Mouse (Mus musculus): Measurements from ENCODE around the gene Mapk3.
"Not testable (repeated sequence)": the region's sequence is repeated elsewhere in the genome, so short reads cannot be mapped to it uniquely, and the experiment has no call there.

The Mapk3 gene

GRCm38 (mm10) chr7:126759050-126759671 lies at the start of gene Mapk3:
Gene Mapk3 (plus strand): TSS chr7:126759601.
- DNase-seq (ENCODE audit: low spot score in 2 of 2) = peak; percentile 84 to 92

GRCm38 (mm10) chr7:126710266-126710665 lies 49.1 kb upstream of the Mapk3 start:
- no peak for DNase-seq (ENCODE audit: low spot score in 2 of 2)

GRCm38 (mm10) chr7:126711910-126712309 lies 47.5 kb upstream of the Mapk3 start:
- DNase-seq (ENCODE audit: low spot score in 2 of 2) = no peak

GRCm38 (mm10) chr7:126715679-126716078 lies 43.7 kb upstream of the Mapk3 start:
- DNase-seq (ENCODE audit: low spot score in 2 of 2) = no peak

GRCm38 (mm10) chr7:126717566-126717965 lies 41.8 kb upstream of the Mapk3 start:
- no peak for DNase-seq (ENCODE audit: low spot score in 2 of 2)

- DNase-seq (ENCODE audit: low spot score in 2 of 2) = no peak
These were observed 40.5 kb upstream of the Mapk3 start for GRCm38 (mm10) chr7:126718787-126719337.

- no peak for DNase-seq (ENCODE audit: low spot score in 2 of 2)
These were observed 37.8 kb upstream of the Mapk3 start for GRCm38 (mm10) chr7:126721635-126722034.

GRCm38 (mm10) chr7:126725077-126725476 lies 34.3 kb upstream of the Mapk3 start:
- DNase-seq (ENCODE audit: low spot score in 2 of 2) = no peak

- no peak for DNase-seq (ENCODE audit: low spot score in 2 of 2)
These were observed 33.7 kb upstream of the Mapk3 start for GRCm38 (mm10) chr7:126725667-126726066.

- not testable (repeated sequence) for DNase-seq (ENCODE audit: low spot score in 2 of 2)
These were observed 29.1 kb upstream of the Mapk3 start for GRCm38 (mm10) chr7:126730256-126730789.

- no peak for DNase-seq (ENCODE audit: low spot score in 2 of 2)
These were observed 23.3 kb upstream of the Mapk3 start for GRCm38 (mm10) chr7:126736122-126736521.

- no peak for DNase-seq (ENCODE audit: low spot score in 2 of 2)
These were observed 19.9 kb upstream of the Mapk3 start for GRCm38 (mm10) chr7:126739551-126739950.

- DNase-seq (ENCODE audit: low spot score in 2 of 2) = no peak
These were observed 19.2 kb upstream of the Mapk3 start for GRCm38 (mm10) chr7:126740132-126740735.

GRCm38 (mm10) chr7:126740977-126741376 lies 18.4 kb upstream of the Mapk3 start:
- no peak for DNase-seq (ENCODE audit: low spot score in 2 of 2)

GRCm38 (mm10) chr7:126741452-126741851 lies 17.9 kb upstream of the Mapk3 start:
- no peak for DNase-seq (ENCODE audit: low spot score in 2 of 2)

- no peak for DNase-seq (ENCODE audit: low spot score in 2 of 2)
These were observed 17.4 kb upstream of the Mapk3 start for GRCm38 (mm10) chr7:126741964-126742482.

- DNase-seq (ENCODE audit: low spot score in 2 of 2) = no peak
These were observed 13.3 kb upstream of the Mapk3 start for GRCm38 (mm10) chr7:126746066-126746465.

GRCm38 (mm10) chr7:126746798-126747197 lies 12.6 kb upstream of the Mapk3 start:
- no peak for DNase-seq (ENCODE audit: low spot score in 2 of 2)

GRCm38 (mm10) chr7:126748824-126749223 lies 10.6 kb upstream of the Mapk3 start:
- no peak for DNase-seq (ENCODE audit: low spot score in 2 of 2)

GRCm38 (mm10) chr7:126749582-126750343 lies 9.6 kb upstream of the Mapk3 start:
- DNase-seq (ENCODE audit: low spot score in 2 of 2) = no peak

- DNase-seq (ENCODE audit: low spot score in 2 of 2) = peak; percentile 66 to 78
These were observed 4.5 kb upstream of the Mapk3 start for GRCm38 (mm10) chr7:126754866-126755265.

GRCm38 (mm10) chr7:126758539-126758938 lies 862 bp upstream of the Mapk3 start:
- DNase-seq (ENCODE audit: low spot score in 2 of 2) = no peak
